Mouse (Mus musculus) brain, embryonic 14.5 days (tissue): ENCODE results near the gene Slc17a9.

ENCODE experiments used
- CTCF ChIP-seq: fragments of 200-500 bp; IDR thresholded peaks from 2 replicates; pipeline ENCODE4 v1.5.1; 2012; ENCODE audit warnings: inconsistent platforms, mild to moderate bottlenecking, moderate library complexity, borderline replicate concordance; ENCODE audit not compliant: insufficient read depth, insufficient read length; ENCODE audit errors: extremely low read depth
- POLR2A ChIP-seq: fragments of 200-500 bp; IDR thresholded peaks from 2 replicates; pipeline ENCODE4 v1.6.1; 2012; ENCODE audit warnings: mild to moderate bottlenecking, inconsistent platforms, borderline replicate concordance; ENCODE audit not compliant: poor library complexity, insufficient read depth, insufficient read length, severe bottlenecking; ENCODE audit errors: extremely low read depth

- TF ChIP-seq CTCF (no peak), POLR2A (no peak)
Measured at GRCm38 (mm10) chr2:180748904-180749303, 23.8 kb downstream of the Slc17a9 start.
